Mouse (Mus musculus) liver, embryonic 14.5 days (tissue): ENCODE results near the gene Fam216b.

Experiments
- CTCF ChIP-seq: IDR thresholded peaks from 2 replicates; pipeline ENCODE4 v1.5.1; 2016; ENCODE audit warnings: antibody characterized with exemption, low read depth, control low read depth
- EP300 ChIP-seq: IDR thresholded peaks from 2 replicates; pipeline ENCODE4 v1.6.1; 2016; ENCODE audit warnings: antibody characterized with exemption, low read depth

GRCm38 (mm10) chr14:78088907-78089306 lies at the start of gene Fam216b:
- TF ChIP-seq EP300 (no peak), CTCF (no peak)
